Mouse (Mus musculus): Measurements from ENCODE around the gene Lgals9.

DNA sequence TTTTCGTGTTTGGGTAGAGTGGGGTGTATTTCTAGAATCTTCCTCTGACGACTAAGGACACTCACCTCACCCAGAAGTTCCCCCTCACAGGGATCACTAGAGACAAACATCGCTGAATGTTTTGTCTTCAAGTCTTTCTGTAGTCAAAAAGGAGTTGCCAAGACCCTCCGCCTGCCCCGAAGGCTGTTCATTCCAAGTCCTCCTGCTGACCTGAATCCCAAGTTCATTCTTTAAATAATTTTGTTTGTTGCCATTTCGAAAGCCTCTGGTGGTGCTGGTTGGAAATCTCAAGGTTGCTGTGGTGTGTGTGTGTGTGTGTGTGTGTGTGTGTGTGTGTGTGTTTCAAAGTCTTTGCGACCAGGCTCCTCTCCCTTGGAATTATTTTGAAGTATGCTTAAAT, 50.4 kb downstream of the Lgals9 start:
- TF ChIP-seq POLR2A (IDR thresholded peaks at IDR 0.05; ENCODE audit: insufficient read depth, low read length) (no peak), EP300 (IDR thresholded peaks at IDR 0.05; ENCODE audit: insufficient read depth, low read depth, low read length) (no peak)

All from ES-Bruce4 (cell line).